Comparison of ENCODE assay signal across 8 mouse cellular contexts in the genomic region with DNA sequence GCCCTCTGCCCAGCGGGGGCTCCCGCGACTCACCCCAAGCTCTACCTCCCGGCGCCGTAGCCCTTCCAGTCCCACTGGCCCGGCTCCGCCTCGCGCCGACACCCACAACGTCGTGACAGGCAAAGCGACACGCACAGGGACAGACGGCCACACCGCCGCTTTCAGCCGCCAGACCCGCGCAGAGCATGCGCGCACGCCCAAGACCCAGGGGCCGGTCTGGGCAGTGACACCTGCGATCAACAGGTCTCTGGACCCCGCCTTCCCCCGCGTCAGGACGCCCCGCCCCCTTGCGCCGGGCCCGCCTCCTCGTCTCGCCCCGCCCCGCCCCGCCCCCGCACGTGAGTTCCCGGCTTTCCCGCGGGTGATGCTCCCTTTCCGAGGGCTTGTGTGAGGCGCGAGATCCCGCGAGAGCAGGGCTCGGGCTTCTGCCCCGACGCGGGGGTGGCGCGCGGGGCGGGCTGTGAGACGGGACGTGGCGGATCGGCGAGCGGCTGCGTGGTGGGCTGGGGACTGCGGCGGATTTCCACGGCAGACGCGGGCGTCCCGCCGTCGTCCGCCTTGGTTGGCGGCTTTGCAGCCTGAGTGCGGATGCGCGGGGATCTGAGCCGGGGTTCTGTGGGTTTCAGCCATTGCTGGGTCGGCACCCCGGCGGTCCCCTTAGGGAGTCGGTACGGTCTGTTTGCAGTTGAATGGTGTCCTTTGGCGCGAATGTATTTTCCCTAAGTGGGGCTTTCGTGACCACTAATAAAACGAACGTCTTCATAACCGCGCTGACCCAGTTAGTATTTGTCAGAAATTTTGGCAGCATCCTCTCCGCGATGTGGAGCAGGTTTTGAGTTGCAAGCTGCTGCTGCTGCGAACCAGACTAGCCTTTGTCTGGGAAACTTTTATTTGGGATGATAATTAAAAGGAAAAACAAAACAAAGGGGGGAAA. TPM values are rescaled to one million over a fixed set of nuclear protein-coding genes. Genes with fewer than 3 reads are reported as not detected.
DNase-seq lines count a peak whose midpoint lies in the region; ATAC-seq and TF ChIP-seq lines count a peak whose summit lies in the region.

A gene (minus strand): TSS at position 262 of the 934 bp plus-strand sequence.

- no peak for TF ChIP-seq CTCF in bone marrow macrophage, adult 2 months (IDR thresholded peaks at IDR 0.05; ENCODE audit: low read depth, low read length)

- peak within 1 kb of the TSS; percentile 63 for H3K4me2 ChIP-seq in embryonic facial prominence, embryonic 15.5 days (replicated peaks)
- peak within 1 kb of the TSS; percentile 75 for H3K4me2 ChIP-seq in limb, embryonic 13.5 days (replicated peaks)
- peak within 1 kb of the TSS; percentile 53 for H3K4me2 ChIP-seq in midbrain, embryonic 15.5 days

- under 1% methylated on average over 94 of the region's 94 CpGs for WGBS in embryonic facial prominence, embryonic 15.5 days
- WGBS in limb, embryonic 13.5 days: under 1% methylated on average over 86 of the region's 94 CpGs
- WGBS in midbrain, embryonic 15.5 days: under 1% methylated on average over 94 of the region's 94 CpGs

- H3K4me3 ChIP-seq in bone marrow macrophage, adult 2 months (ENCODE audit: insufficient read depth, low read length): peak within 1 kb of the TSS; percentile 90
- peak within 1 kb of the TSS; percentile 64 for H3K4me3 ChIP-seq in embryonic facial prominence, embryonic 15.5 days (replicated peaks)
- peak within 1 kb of the TSS; percentile 87 for H3K4me3 ChIP-seq in limb, embryonic 13.5 days
- H3K4me3 ChIP-seq in midbrain, embryonic 15.5 days: peak within 1 kb of the TSS; percentile 86

- H3K27ac ChIP-seq in bone marrow macrophage, adult 2 months (ENCODE audit: insufficient read depth, low read depth, low read length): peak within 1 kb of the TSS; percentile 66
- H3K27ac ChIP-seq in embryonic facial prominence, embryonic 15.5 days (replicated peaks): peak within 1 kb of the TSS; percentile 91
- H3K27ac ChIP-seq in limb, embryonic 13.5 days: peak within 1 kb of the TSS; percentile 91
- peak within 1 kb of the TSS; percentile 96 for H3K27ac ChIP-seq in midbrain, embryonic 15.5 days

- H3K36me3 ChIP-seq in embryonic facial prominence, embryonic 15.5 days: no peaks in the 10 kb centered on the region
- no peaks in the 10 kb centered on the region for H3K36me3 ChIP-seq in limb, embryonic 13.5 days
- no peaks in the 10 kb centered on the region for H3K36me3 ChIP-seq in midbrain, embryonic 15.5 days (replicated peaks)

- peaks cover 12% of the 10 kb centered on the region for H3K4me1 ChIP-seq in bone marrow macrophage, adult 2 months (ENCODE audit: control insufficient read depth, insufficient read depth, low read length)
- H3K4me1 ChIP-seq in embryonic facial prominence, embryonic 15.5 days: peaks cover 11% of the 10 kb centered on the region; the same call in 1 of the 2 replicates
- H3K4me1 ChIP-seq in limb, embryonic 13.5 days: peaks cover 10% of the 10 kb centered on the region
- peaks cover 9% of the 10 kb centered on the region; the same call in 1 of the 2 replicates for H3K4me1 ChIP-seq in midbrain, embryonic 15.5 days

- H3K9ac ChIP-seq in embryonic facial prominence, embryonic 15.5 days: peak within 1 kb of the TSS; percentile 85
- peak within 1 kb of the TSS; percentile 91 for H3K9ac ChIP-seq in limb, embryonic 13.5 days
- peak within 1 kb of the TSS; percentile 84 for H3K9ac ChIP-seq in midbrain, embryonic 15.5 days

- ATAC-seq in embryonic facial prominence, embryonic 15.5 days (ENCODE audit: insufficient number of reproducible peaks, low FRiP score, low TSS enrichment, low read depth): peak; percentile 97
- ATAC-seq in limb, embryonic 13.5 days (ENCODE audit: low FRiP score, low read depth): peak; percentile 96
- peak; percentile 98 for ATAC-seq in midbrain, embryonic 15.5 days (replicated peaks)

- DNase-seq in A20 (ENCODE audit: low read depth, low spot score): peak; percentile 97
- DNase-seq in heart, adult 8-10 months (ENCODE audit: low spot score): peak; percentile 89
- DNase-seq in kidney, adult 9 months: peak; percentile 92
- DNase-seq in spleen, adult 18-20 months: peak; percentile 84

- no peaks in the 10 kb centered on the region for H3K27me3 ChIP-seq in embryonic facial prominence, embryonic 15.5 days
- H3K27me3 ChIP-seq in limb, embryonic 13.5 days: no peaks in the 10 kb centered on the region
- H3K27me3 ChIP-seq in midbrain, embryonic 15.5 days (replicated peaks): no peaks in the 10 kb centered on the region

- no peak for TF ChIP-seq POLR2A in bone marrow macrophage, adult 2 months (IDR thresholded peaks at IDR 0.05; ENCODE audit: borderline replicate concordance, low read depth, low read length)

- H3K9me3 ChIP-seq in embryonic facial prominence, embryonic 15.5 days (replicated peaks): no peaks in the 10 kb centered on the region
- no peaks in the 10 kb centered on the region for H3K9me3 ChIP-seq in limb, embryonic 13.5 days
- H3K9me3 ChIP-seq in midbrain, embryonic 15.5 days: no peaks in the 10 kb centered on the region

RNA-seq across cellular contexts. Expression of the gene that starts here (rescaled TPM):
- 3.3 and 3.9 TPM in 2 replicates for polyA plus RNA-seq in bone marrow macrophage, adult 2 months (2012; ENCODE audit: insufficient read depth, insufficient read length, missing spikeins)
- 7.8 and 11.0 TPM in 2 replicates for polyA plus RNA-seq in embryonic facial prominence, embryonic 15.5 days (2015; fragmentation: Nextera tagmentation; extraction: Ambion mirVana)
- total RNA-seq in heart, adult 8-10 months (2022): 10 to 100 TPM in 3 of 4 experiments, 1 to 10 TPM in 1; 7.7 to 13.3 (median 11.3) TPM
- 6.1 and 6.7 TPM in 2 replicates for polyA plus RNA-seq in limb, embryonic 13.5 days (2015; fragmentation: Nextera tagmentation; extraction: Ambion mirVana)
- polyA plus RNA-seq in midbrain, embryonic 15.5 days (2015; fragmentation: Nextera tagmentation; extraction: Ambion mirVana): 11.1 and 12.1 TPM in 2 replicates

Comparison
In these comparisons a context has a peak if more than half of its experiments do, and no peak if none do; other contexts are left out.
1. Peak in every context shown above with its lines: DNase-seq, ATAC-seq, H3K4me3 ChIP-seq and H3K27ac ChIP-seq.